21 mouse cellular contexts compared by ENCODE assay signal in the genomic region with DNA sequence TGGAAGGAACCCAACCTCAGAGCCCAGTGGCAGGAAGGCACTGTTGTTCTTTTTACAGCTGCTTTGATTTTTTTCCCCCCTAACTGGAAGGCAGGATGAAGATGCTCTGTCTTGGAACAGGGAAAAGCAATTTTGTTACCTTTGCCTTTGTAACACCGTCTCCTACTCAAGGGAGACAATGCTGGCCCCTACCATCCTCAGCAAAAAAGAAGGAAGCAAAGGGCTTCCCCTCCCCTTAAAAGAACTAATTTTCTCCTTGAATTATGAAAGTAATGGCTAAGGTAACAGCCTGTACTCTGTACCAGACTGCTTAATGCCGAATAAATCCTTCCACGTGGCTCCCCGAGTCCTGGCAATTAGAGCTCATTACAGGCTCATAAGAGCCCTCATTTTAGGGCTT. TPM values are rescaled to one million over a fixed set of nuclear protein-coding genes. Genes with fewer than 3 reads are reported as not detected.
"Had no signal": no experiment of that assay in that cellular context is flagged by ENCODE, and none has a peak within 500 bp of the region (broad histone marks: within the 10 kb centered on the region; RNA-seq: fewer than 3 reads in every experiment).

No protein-coding gene starts in this region.

- H3K9ac ChIP-seq: liver, embryonic 15.5 days; liver, postnatal 0 days; lung, embryonic 15.5 days; midbrain, embryonic 13.5 days; midbrain, embryonic 15.5 days; neural tube, embryonic 13.5 days; stomach, embryonic 15.5 days had no signal

- DNase-seq: liver, postnatal 0 days; lung, adult 2 months; lung, postnatal 14 days; lung, postnatal 36 days; right cerebral cortex, postnatal 14 days; thymus, adult 2 months; thymus, postnatal 25 days; thymus, postnatal 4 days had no signal

- H3K4me2 ChIP-seq: liver, embryonic 15.5 days; lung, embryonic 15.5 days; midbrain, embryonic 13.5 days; midbrain, embryonic 15.5 days; neural tube, embryonic 13.5 days; stomach, embryonic 15.5 days had no signal

- H3K9me3 ChIP-seq: liver, embryonic 15.5 days; lung, embryonic 15.5 days; midbrain, embryonic 13.5 days; midbrain, embryonic 15.5 days; neural tube, embryonic 13.5 days; stomach, embryonic 15.5 days had no signal

- ATAC-seq: liver, postnatal 0 days; lung, postnatal 0 days; midbrain, embryonic 13.5 days; midbrain, embryonic 15.5 days had no signal

- H3K4me3 ChIP-seq: liver, embryonic 15.5 days; lung, embryonic 15.5 days; megakaryocyte, embryonic 14.5 days; midbrain, embryonic 13.5 days; midbrain, embryonic 15.5 days; neural tube, embryonic 13.5 days; stomach, embryonic 15.5 days had no signal

- H3K36me3 ChIP-seq: liver, embryonic 15.5 days; lung, embryonic 15.5 days; midbrain, embryonic 13.5 days; midbrain, embryonic 15.5 days; neural tube, embryonic 13.5 days; stomach, embryonic 15.5 days had no signal

- H3K27ac ChIP-seq: liver, embryonic 15.5 days; lung, embryonic 15.5 days; macrophage; midbrain, embryonic 13.5 days; midbrain, embryonic 15.5 days; neural tube, embryonic 13.5 days; stomach, embryonic 15.5 days; stomach, postnatal 0 days had no signal

RNA-seq across cellular contexts. Expression of gene Gsx2, which starts 2.9 kb away (rescaled TPM):
- polyA plus RNA-seq: liver, embryonic 15.5 days; liver, postnatal 0 days; lung, adult 2 months; lung, embryonic 15.5 days; lung, postnatal 0 days; macrophage; spleen, adult 2 months; stomach, embryonic 15.5 days; stomach, postnatal 0 days; testis, adult 2 months; thymus, adult 2 months; urinary bladder, adult 2 months had no signal
